Mouse (Mus musculus) hindlimb bud, embryonic 11.5 days (tissue): Measurements from ENCODE around the gene Myof.
A peak's percentile ranks its signal among the peaks of the same experiment; 100 is the strongest.

ENCODE experiments used
- DNase-seq: peaks from one replicate; pipeline ENCODE4 v3.0.0-alpha.2; 2012; ENCODE audit warnings: low read depth, low spot score; ENCODE audit errors: extremely low spot score

Gene Myof

DNA sequence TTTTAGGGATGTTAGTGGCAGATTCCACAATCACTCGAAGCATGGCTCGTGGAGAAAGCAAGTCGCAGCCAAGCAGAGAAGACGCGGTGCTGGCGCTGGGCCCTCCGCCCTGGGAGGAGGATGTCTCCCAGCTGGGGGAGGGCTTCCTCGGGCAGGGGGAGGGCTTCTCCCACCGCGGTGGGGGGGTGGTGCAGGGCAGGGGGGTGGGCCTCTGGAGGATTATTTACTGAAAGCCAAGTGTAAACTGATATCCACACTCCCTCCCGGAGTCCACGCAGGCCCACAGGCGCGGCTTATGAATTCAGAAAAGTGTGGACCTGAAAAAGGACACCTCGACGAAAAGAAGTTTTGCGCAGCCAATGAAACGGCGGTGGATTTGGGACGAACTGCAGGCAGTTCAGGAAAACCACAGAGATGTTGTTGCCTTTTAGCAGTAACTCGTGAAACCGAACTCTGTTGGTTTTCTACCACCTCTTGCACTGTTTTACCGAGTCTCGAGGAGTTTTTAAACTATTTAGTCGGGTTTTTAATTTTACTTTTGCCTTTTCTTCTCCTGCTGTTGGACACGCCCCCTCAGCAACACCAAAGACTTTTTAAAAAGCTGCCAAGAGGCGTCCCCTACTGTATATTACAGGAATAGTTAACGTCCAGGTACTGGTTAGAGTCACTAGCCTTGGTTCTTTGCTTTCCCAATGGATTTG is at the start of gene Myof:
TSS of gene Myof (minus strand) at position 297 of the 701 bp plus-strand sequence.
- DNase-seq, result peak; percentile 26

- no peak for DNase-seq
These were observed 48.2 kb upstream of the Myof start for GRCm38 (mm10) chr19:38091512-38091985.

- DNase-seq, result no peak
These were observed 46.0 kb upstream of the Myof start for GRCm38 (mm10) chr19:38089358-38089757.

DNA sequence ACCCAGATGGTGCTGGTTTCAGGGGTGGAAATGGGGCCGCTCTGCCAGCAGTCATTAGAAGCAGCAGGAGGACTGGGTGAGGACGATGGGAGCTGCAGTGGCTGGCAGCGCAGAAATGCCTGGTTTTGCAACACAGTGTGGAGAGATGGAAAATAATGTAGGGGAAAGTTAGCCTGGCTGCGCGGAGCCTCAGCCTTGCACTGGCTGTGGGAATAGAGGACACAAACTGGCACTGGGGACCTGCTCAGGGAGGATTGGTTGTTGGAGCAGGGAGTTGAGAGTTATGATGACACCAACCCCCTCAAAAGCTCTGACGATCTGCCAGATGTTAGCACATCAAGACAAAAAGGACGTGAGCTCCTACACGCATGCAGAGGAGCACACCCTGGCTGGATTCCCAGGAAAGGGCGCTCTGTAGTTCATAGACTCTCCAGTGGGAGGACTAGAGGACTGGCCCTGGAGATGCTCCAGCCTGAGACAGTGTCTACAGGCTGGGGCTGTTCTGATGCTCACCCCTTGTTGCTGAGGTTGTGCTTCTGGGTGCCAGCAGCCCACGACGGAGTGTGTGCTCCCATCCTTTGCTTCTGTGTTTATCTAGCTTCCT is 43.7 kb upstream of the Myof start:
- no peak for DNase-seq

GRCm38 (mm10) chr19:38085841-38086240 is 42.5 kb upstream of the Myof start:
- DNase-seq, result no peak

DNA sequence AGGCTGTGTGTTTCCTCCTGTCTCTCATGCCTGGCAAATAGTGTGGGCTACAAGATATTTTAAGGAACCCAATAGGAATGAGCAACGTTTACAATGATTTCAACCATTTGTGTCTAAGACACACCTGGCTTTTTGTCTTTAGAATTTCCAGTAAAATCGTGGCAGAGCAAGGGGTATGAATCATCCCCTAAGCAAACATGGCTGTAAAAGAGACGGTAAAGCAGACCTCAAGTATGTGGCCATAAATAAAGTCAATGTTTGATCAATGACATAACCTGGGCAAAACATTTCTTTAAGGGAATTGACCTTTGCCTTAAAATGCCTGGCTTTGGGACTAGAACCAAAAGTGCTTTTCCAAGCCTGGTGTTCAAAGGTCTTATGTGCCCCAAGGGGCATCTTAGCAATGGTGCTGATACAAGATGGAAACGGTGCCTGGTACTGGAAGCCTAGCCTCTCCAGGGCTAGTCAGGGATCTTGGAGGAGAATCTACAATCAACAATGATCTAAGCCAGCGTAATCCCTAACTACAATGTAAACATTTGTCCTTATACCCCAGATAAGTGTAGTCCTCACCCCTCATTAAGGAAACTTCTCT is 39.7 kb upstream of the Myof start:
- DNase-seq, result no peak

DNA sequence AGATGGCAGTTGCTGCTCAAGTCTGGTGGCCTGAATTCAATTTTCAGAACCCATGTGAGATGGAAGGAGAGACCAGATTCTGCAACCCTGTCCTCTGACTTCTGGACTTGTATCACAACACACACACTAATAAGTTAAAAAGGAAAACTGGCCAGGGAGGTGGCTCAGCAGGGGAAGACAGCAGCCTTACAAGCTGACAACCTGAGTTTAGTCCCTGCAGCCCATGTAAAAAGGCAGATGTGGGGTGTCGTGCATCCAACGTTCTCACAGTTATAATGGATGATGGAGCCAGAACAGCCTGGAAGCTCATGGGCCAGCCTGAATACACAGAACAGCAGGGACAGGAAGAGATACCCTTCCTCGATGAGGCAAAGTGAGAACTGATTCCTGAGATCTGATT is 38.0 kb upstream of the Myof start:
- DNase-seq, result no peak

- no peak for DNase-seq
These were observed 34.6 kb upstream of the Myof start for GRCm38 (mm10) chr19:38077851-38078540.

GRCm38 (mm10) chr19:38076251-38076650 is 32.9 kb upstream of the Myof start:
- no peak for DNase-seq

DNA sequence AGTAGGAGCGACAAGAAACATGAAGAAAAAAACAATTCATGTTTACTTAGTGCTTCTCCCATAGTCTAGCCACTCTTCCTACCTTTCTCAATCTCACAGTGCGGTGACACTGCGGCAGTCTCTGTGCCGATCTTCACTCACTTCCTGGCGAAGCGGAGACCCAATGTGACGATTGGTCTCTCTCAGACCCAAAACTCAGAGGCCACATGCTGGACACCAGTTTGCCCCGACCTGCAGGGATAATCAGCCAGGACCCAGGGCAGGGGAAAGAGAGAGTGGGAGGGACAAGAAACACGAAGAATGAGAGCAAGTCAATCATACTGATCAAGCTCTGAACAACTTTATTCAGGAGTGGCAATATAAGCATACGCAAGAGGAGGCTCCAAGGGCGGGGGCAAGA is 31.7 kb upstream of the Myof start:
- no peak for DNase-seq

DNA sequence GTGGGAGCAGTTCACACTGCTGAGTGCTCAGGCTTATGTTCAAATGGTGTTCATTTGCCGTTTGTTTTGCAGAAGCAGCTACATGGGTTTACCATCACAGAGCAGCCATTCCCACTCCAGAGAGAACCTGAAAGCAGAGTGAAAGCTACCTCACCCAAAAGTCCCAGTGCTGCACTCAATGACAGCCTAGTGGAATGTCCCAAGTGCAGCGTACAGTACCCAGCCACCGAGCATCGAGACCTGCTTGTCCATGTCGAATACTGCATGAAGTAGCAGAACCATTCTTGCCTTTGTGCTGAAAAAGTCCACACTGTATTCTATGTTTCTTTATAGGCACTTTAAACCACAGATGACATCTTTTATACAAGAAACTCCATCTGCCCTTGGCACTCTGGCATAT is 29.8 kb upstream of the Myof start:
- no peak for DNase-seq

DNA sequence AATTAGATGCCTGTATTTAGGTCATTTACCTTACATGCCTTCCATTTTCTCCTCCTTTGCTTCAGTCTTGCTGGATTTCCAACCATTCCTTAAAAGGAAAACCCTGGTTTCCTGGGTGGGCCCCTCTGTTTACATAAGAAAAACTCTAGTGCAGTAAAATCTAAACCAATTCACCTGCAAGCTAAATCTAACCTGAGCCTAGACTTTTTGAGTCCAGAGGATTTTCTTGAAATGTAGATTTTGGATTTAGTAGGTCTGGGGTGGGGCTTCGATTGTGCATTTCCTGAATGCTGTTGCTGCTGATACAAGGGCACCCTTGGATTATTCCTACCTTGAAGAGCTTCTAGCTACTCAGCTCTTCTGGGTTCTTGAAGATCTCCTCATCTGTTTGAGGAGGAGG is 20.7 kb upstream of the Myof start:
- DNase-seq, result no peak

DNA sequence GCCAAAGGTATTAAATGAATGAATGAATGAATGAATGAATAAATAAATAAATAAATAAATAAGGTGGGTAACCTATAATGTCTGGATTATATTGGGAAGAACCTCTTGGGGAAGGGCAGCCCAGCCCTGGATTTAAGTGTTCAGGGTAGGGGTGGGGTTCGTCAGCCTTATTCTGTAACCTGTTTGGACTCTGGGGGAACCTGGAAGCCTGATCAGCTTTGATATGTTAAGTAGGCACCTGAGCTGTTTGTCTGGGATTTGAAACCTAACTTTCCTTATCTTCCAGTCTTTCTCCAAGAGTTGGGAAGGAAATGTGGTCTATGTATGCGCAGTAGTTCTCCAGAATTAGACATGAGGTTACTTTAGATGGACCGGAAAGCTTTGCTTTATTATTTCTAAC is 19.8 kb upstream of the Myof start:
- no peak for DNase-seq

DNA sequence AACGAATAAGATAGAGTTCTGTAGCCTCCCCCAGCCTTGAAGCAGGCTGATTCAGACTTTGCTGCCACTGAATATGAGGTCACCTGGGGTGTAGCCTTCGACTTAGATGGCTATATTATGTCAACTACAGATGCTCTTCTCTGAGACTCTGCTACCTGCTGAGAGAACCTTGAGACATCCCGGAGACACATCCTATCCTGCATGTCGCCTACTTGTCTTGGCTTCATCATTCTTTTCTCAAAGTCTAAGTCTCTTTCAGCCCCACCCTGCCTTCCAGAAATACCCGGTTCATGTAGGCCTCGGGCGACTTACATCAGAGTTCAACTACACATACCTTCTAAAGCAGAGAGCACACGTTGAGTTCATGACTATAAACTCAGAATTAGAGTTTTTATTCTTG is 13.6 kb upstream of the Myof start:
- DNase-seq, result no peak

GRCm38 (mm10) chr19:38056276-38056675 is 12.9 kb upstream of the Myof start:
- DNase-seq, result no peak

GRCm38 (mm10) chr19:38055798-38056197 is 12.4 kb upstream of the Myof start:
- DNase-seq, result no peak

- DNase-seq, result peak; percentile 88
These were observed 11.4 kb upstream of the Myof start, which contains the start of gene Cep55 for GRCm38 (mm10) chr19:38054720-38055192. Gene Cep55 (plus strand): TSS chr19:38055011.

- DNase-seq, result no peak
These were observed 10.9 kb upstream of the Myof start for GRCm38 (mm10) chr19:38054149-38054719.

DNA sequence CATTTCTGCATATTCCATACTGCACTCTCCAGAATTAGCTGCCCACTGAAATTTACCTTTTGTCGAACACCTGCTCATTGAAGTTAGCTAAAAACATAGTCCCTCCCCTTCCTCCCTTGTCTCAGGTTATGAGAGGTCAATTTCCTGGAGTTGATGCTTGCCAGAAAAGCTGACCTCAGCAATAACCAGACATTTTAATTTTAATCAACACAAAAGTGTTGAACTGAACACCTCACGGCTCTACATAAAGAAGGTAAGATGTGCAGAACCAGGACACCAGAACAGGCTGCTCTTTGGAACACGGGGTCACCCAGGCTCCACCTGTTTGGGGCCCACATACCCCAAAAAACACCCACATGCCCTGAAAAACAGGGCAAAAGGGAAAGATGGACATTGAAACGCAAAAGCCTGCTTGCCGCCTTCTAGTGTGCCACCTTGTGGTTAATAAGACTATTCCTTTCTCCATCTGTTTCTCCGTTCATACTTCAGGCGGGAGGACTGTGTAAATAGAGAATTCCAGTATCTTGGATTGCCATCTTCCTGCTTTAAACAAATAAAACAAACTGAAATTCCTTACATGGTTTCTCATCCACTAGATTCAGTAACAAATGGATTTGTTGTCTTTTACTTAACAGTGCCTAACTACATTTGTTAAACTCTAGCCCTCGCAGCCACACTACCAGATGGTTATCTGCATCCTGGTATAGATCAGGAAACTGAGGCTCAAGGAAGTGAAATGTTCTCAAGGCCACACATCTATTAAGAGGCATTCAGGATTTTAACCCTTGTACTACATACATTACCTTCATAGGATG is 10.1 kb upstream of the Myof start:
- DNase-seq, result no peak

- DNase-seq, result no peak
These were observed 6.3 kb upstream of the Myof start for GRCm38 (mm10) chr19:38049686-38050085.
